Mouse (Mus musculus) NIH3T3 (cell line): ENCODE data around the gene Alkbh1.

ENCODE experiments used
- DNase-seq: peaks from one replicate; pipeline ENCODE4 v3.0.0-alpha.2; 2012; ENCODE audit warnings: low read depth

The Alkbh1 gene

DNA sequence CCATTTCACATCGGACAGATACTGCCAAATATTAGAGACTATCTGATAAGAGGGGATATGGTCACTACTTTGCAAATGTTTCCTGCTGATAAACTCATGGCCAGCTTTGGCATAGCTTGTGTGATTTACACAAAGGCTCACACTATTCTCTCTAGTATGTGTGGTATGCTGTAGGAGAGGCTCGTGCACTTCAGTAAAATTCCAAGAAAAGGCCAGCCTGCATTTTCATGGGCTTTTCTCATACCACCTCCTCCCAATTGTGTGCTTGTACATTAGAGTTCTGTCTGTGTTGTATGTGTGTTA is 62.5 kb downstream of the Alkbh1 start:
- peak; percentile 26 for DNase-seq

DNA sequence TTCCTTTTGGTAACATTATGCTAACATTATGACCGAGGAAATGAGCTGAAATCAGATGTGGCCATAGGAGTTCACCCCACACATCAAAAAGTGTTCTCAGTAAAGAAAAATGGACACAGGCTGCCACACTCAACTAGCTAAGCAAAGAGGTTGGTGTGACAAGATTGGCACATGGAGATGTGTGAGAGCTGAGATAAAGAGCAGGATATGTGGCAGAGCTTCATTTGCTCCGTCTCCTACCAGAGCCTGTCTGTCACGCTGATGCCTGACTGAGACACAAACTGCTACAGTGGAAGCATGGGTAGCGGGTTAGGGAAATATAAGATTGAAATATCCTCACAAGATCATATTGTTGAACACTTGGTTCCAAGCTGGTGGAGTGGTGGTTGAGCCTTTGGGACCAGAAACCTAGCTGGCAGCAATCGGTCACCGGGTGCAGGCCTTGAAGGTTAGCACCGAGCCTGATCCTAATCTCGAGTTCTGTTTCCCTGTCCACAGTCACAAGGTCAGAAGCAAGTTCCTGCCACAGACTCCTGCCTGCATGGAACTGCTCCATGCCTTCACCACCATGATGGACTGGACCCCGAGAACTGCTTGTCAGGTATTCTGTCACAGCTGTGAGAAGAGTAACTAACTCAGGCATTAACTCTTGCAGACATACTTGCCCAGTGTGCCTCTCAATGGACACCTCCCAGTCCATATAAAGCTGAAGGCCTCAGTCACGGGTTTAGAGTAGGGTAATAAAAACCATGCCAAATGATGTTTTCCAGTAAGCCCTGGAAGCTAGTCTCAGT is 63.0 kb downstream of the Alkbh1 start:
- no peak for DNase-seq

DNA sequence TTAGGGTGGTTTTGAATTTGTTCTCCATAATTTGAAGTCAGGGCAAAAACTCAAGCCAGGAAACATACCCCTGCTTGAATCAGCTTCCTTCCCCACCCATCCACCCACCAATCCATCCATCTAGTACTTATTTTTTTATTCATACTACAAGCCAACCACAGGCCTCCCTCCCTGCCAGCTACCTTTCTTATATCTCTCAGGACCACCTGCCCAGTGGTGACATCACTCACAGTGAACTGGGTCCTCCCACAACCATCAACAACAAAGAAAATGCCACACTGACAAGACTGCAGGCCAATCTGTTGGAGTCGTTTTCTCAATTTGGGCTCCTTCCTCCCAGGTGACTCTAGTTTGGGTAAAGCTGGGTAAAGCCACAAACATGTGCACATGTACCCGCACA is 64.3 kb downstream of the Alkbh1 start:
- DNase-seq, result no peak
